Mouse (Mus musculus): ENCODE measurements at regions not wholly inside any gene's neighbourhood (a gene's known extent, or its start where the extent isn't known, plus 50 kb on each side); places are given as distances from the start of the nearest gene placed in this dataset.

GRCm38 (mm10) chr11:84642300-84643106 lies 117.2 kb upstream of the Lhx1 start:
- TF ChIP-seq CTCF (IDR thresholded peaks at IDR 0.05) (no peak), POLR2A (IDR thresholded peaks at IDR 0.05; ENCODE audit: insufficient read depth, low read depth, low read length) (no peak)

Measured in heart, adult 2 months (tissue).